Mouse (Mus musculus) large intestine, adult 2 months (tissue): ENCODE measurements around the gene Rnf7. TPM values are rescaled to one million over a fixed set of nuclear protein-coding genes. Genes with fewer than 3 reads are reported as not detected.

ENCODE experiments used
- DNase-seq: peaks from one replicate; pipeline ENCODE4 v3.0.0-alpha.2; 2012; ENCODE audit warnings: low read depth, low spot score
- WGBS: fragments of 180-500 bp; shearing (Covaris S2); methylation state at CpG from one replicate; pipeline ENCODE4 v1.1.7; 2018; 5-methylcytosine and 5-hydroxymethylcytosine counted together
- polyA plus RNA-seq: library from polyadenylated mRNA; depleted of rRNA; stranded (reverse); fragments of >200 nt; gene quantifications from 2 replicates; pipeline ENCODE4 v1.2.3, GENCODE M21; 2012; rRNA removed

The Rnf7 gene
- polyA plus RNA-seq, 1 experiment, result 113 TPM

DNA sequence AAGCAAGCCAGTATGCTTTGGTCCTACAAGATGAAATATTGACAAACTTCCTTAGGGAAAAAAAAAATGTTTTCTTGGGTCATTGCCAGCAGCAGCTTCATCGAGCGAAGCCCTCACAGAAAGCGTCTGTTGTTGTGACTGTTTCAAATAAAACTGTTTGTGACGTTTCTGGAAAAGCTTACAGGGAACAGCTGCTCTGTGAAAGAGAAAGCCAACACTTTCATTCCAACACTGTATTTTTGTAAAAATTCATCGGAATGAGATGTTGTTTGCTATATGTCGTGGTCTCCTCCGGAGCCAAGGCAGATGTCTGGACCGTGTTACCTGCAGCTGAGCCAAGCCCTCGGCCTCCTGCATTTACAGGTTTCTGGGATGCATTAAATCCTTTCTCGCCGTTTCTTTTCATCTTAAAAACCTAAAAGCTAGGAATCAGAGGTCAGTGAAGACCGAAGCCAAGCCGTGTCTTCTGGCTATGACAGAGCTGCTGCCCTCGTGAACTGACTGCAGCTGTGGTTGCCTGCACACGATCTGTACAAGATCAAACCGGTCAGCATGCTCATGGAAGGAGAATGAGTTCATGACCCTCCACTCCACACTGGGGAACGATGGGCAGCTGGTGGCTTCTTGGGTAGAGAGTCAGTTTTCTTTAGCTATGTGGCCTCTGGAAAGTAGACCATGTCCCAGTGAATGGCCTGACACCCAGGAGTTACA is 50.0 kb downstream of the Rnf7 start:
- WGBS, result 67% methylated on average over 17 of the region's 17 CpGs
- no peak for DNase-seq

DNA sequence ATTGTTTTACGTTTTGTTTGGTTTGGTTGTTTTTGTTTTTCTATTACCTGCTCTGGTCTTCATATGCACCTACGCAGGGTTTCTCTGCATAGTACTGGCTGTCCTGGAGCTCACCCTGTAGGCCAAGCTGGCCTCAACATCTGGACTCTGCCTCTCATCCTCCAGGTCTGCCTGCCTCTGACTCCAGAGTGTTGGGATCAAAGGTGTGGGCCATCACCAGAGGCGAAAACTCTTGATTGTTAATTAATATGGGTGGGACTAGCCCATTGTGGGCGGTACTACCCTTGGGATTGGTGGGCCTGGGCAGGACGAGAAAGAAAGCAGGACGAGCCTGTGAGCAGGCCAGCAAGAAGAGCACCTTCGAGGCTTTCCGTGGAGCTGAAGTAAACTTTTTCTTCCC is 54.4 kb downstream of the Rnf7 start:
- DNase-seq, result no peak

More for the DNA sequence above, 54.4 kb downstream of the Rnf7 start:
- 32% methylated on average over 8 of the region's 8 CpGs for WGBS

Other genes with a start within 250 kb of the Rnf7 start
- gene Atp1b3, start 114.2 kb downstream of the Rnf7 start, polyA plus RNA-seq, result 32.7 and 35.4 TPM in 2 replicates
- gene Gm28729, start 46.6 kb upstream of the Rnf7 start, polyA plus RNA-seq, result 0.14 and 0.22 TPM in 2 replicates
- 3.0 and 4.1 TPM in 2 replicates for gene Rasa2, start 152.9 kb upstream of the Rnf7 start, polyA plus RNA-seq